Mouse (Mus musculus) liver, embryonic 14.5 days (tissue): ENCODE data around the gene Akap13.

Experiments used
- CTCF ChIP-seq: IDR thresholded peaks from 2 replicates; pipeline ENCODE4 v1.5.1; 2016; ENCODE audit warnings: antibody characterized with exemption, low read depth, control low read depth
- EP300 ChIP-seq: IDR thresholded peaks from 2 replicates; pipeline ENCODE4 v1.6.1; 2016; ENCODE audit warnings: antibody characterized with exemption, low read depth

GRCm38 (mm10) chr7:75755861-75756449 is 300.6 kb downstream of the Akap13 start:
- TF ChIP-seq EP300 (no peak), CTCF (no peak)
